Mouse (Mus musculus): Measurements from ENCODE around the gene Gm20662. TPM values are rescaled to one million over a fixed set of nuclear protein-coding genes. Genes with fewer than 3 reads are reported as not detected.
A peak's percentile ranks its signal among the peaks of the same experiment; 100 is the strongest.

Gm20662 gene
- 0.98 TPM in 2 replicates for polyA plus RNA-seq (2016; fragmentation: Nextera tagmentation; extraction: Ambion mirVana)

DNA sequence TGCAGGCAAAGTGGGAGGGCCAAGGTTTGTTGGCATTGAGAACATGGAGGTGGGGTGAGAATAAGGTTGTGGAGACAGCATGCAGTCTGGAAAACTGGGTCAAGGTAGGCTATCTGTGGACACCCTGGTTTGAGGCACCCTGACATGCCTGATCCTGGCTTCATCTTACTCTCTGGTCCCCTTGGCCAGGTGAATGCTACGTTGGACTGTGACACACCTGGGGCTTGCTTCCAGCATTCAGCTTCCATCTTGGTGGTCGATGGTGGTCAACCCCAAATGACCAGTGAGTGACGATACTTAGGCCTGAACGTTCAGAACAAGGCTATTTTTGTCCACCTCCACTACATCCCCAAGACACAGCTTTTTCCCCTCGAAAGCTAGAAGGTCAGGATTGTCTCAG lies at the start of gene Gm20662:
Gene Gm20662, plus strand, starts transcription at position 301 of the 400 bp plus-strand sequence.
- no peak for ATAC-seq (ENCODE audit: low FRiP score, low read depth)
- Histone ChIP-seq H3K9ac (replicated peaks) (no peak within 1 kb of the TSS), H3K4me3 (no peak within 1 kb of the TSS), H3K9me3 (no peaks in the 10 kb centered on the region), H3K4me1 (no peaks in the 10 kb centered on the region), H3K4me2 (replicated peaks) (no peak within 1 kb of the TSS), H3K36me3 (no peaks in the 10 kb centered on the region), H3K27me3 (no peaks in the 10 kb centered on the region; the same call in 1 of the 2 replicates), H3K27ac (replicated peaks) (no peak within 1 kb of the TSS)
- WGBS, result 87% methylated on average over 5 of the region's 5 CpGs

DNA sequence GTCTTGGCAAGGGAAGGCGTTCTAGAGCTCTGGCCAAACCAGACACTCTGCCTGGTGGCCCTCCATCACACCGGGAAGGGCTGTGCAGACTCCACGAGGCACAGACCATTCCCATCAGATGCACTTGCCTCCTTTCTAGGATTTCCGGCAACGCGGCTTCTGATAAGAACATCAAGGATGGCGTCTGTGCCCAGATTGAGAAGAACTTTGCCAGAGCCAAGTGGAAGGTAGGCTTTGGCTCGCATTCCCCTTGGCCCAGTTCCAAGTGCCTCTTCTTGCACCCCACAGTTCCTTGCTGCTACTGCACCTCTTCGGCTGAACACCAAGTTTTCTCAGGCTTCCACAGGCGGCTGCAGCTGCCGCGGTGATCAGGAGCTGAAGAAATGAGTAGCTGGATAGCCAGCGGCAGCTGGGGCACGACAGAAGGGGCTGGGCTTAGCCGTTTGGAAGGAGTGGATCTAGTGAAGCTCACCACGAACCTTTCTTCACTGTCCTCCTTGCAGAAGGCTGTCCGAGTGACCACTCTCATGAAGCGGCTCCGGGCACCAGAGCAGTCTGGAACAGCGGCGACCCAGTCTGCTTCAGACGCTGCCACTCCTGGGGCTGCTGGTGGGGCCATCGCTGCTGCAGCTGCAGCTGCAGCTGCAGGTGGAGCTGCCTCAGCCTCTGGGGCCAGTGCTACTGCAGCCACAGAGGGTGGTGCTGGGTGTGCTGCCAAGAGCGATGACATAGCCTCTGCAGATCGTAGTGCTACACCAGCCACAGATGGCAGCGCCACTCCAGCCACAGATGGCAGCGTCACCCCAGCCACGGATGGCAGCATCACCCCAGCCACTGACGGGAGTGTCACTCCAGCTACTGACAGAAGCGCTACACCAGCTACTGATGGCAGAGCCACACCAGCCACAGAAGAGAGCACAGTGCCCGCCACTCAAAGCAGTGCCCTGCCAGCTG lies 48.6 kb upstream of the Gm20662 start:
- Histone ChIP-seq H3K4me3 (no peak overlapping the region), H3K4me1 (peaks cover 15% of the 10 kb centered on the region), H3K36me3 (peaks cover 6% of the 10 kb centered on the region; the same call in 1 of the 2 replicates), H3K27me3 (no peaks in the 10 kb centered on the region), H3K4me2 (replicated peaks) (no peak overlapping the region), H3K9ac (replicated peaks) (no peak overlapping the region), H3K27ac (replicated peaks) (no peak overlapping the region), H3K9me3 (no peaks in the 10 kb centered on the region)
- WGBS, result 91% methylated on average over 31 of the region's 31 CpGs
- ATAC-seq (ENCODE audit: low FRiP score, low read depth), result no peak

DNA sequence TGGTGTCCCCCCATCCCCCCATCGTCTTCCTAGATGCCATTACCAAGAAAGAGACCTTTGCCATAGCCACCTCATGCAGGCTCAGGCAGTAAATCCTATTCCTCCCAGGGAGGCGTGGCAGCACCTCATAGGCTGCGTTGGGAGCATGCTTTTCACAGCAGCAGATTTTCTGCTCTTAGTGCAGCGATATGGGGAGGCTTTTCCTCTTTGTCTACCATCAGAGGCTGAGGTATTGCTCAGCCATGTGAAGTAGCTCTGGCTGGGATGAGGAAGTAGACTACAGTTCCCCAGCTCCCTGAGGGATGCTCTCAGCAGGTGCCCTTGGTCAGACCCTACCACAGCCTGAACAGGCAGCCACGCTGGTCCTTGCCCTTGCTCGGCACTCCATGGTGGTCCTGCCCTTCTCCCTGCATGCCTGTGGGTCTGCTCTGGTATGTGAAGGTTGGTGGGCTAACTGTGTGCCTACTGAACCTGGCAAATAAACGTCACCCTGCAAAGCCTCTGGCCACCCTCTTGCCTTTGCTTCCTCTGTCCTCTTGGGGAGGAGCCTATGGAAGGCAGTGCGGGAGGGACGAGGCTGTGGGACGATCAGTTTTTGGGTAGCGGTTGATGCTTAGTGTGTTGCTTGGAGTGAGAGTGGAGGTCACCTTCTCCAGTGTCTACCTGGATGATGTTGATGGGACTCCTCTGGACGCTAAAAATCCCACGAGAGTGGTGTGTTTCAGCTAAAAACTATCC lies 46.8 kb upstream of the Gm20662 start:
- Histone ChIP-seq H3K4me3 (no peak overlapping the region), H3K4me2 (replicated peaks) (no peak overlapping the region), H3K27ac (replicated peaks) (no peak overlapping the region), H3K36me3 (peaks cover 6% of the 10 kb centered on the region; the same call in 1 of the 2 replicates), H3K4me1 (peaks cover 15% of the 10 kb centered on the region), H3K9me3 (no peaks in the 10 kb centered on the region), H3K27me3 (no peaks in the 10 kb centered on the region), H3K9ac (replicated peaks) (no peak overlapping the region)
- 81% methylated on average over 13 of the region's 13 CpGs for WGBS
- no peak for ATAC-seq (ENCODE audit: low FRiP score, low read depth)

DNA sequence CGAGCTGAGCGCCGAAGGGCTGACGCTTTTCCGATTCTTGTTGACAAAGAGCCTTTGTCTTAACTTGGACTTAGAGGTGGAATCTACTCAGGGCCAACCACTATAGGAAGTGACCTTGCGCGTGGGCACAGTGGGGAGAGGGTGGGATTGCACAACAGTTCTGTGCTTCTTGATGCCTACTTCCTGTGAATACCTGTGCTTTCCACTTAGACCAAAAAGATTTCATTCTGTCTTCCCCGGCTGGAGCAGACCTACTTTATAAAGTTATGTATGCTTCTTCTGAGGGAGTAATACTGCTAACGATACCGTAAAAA lies 46.3 kb upstream of the Gm20662 start, which contains the start of gene Traip:
Gene Traip, plus strand, starts transcription at position 215 of the 314 bp plus-strand sequence.
- Histone ChIP-seq H3K9ac (replicated peaks) (peak within 1 kb of the TSS; percentile 64), H3K9me3 (no peaks in the 10 kb centered on the region), H3K4me2 (replicated peaks) (peak within 1 kb of the TSS; percentile 88), H3K4me1 (peaks cover 15% of the 10 kb centered on the region), H3K27me3 (no peaks in the 10 kb centered on the region), H3K4me3 (peak within 1 kb of the TSS; percentile 70), H3K27ac (replicated peaks) (peak within 1 kb of the TSS; percentile 86), H3K36me3 (peaks cover 6% of the 10 kb centered on the region; the same call in 1 of the 2 replicates)
- 92% methylated on average over 10 of the region's 10 CpGs for WGBS
- ATAC-seq (ENCODE audit: low FRiP score, low read depth), result no peak

DNA sequence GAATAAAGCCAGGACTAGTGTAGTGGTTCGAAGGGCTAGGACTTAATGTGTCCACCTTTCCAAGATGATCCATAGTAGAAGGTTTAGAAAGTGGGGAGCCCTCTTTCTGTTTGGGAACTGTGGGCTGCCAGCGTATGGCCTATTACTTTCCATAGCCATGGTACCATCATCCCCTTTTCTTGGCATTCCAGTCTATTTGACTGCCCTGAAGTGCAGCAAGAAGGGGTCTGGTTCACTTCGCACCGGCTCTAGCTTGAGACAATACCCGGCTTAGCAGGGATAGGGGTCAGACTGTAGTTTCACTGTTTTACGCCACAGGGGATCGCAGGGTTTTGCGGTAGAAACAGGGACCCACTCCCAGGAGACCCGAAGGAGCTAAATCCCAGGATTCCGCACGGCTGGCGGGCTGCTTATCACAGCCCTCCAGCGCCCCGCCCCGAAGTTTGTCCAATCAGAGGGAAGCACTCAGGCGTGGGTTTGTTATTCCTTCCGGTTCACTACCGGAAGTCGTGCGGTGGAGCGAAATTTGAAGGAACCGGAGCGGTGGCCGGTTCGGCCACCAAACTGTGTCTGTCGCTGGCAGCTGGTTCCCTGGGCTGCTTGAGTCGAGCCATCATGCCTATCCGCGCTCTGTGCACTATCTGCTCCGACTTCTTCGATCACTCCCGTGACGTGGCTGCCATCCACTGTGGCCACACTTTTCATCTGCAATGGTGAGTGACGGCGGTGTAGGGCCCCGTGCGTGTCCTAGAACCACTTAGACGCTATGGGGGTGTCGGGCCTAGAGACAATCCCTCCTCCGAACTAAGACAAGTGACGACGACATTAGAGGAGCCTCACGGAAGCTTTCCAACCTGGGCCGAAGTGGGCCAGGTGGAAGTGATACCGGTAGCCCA lies 45.4 kb upstream of the Gm20662 start:
- peak overlapping the region; percentile 70 for H3K4me3 ChIP-seq
- peaks cover 15% of the 10 kb centered on the region for H3K4me1 ChIP-seq
- no peaks in the 10 kb centered on the region for H3K9me3 ChIP-seq
- peak; percentile 95 for ATAC-seq (ENCODE audit: low FRiP score, low read depth)
- peak overlapping the region; percentile 64 for H3K9ac ChIP-seq (replicated peaks)
- no peaks in the 10 kb centered on the region for H3K27me3 ChIP-seq
- peak overlapping the region; percentile 88 for H3K4me2 ChIP-seq (replicated peaks)
- H3K36me3 ChIP-seq, result peaks cover 6% of the 10 kb centered on the region; the same call in 1 of the 2 replicates
- WGBS, result 16% methylated on average over 45 of the region's 45 CpGs
- H3K27ac ChIP-seq (replicated peaks), result peak overlapping the region; percentile 86

DNA sequence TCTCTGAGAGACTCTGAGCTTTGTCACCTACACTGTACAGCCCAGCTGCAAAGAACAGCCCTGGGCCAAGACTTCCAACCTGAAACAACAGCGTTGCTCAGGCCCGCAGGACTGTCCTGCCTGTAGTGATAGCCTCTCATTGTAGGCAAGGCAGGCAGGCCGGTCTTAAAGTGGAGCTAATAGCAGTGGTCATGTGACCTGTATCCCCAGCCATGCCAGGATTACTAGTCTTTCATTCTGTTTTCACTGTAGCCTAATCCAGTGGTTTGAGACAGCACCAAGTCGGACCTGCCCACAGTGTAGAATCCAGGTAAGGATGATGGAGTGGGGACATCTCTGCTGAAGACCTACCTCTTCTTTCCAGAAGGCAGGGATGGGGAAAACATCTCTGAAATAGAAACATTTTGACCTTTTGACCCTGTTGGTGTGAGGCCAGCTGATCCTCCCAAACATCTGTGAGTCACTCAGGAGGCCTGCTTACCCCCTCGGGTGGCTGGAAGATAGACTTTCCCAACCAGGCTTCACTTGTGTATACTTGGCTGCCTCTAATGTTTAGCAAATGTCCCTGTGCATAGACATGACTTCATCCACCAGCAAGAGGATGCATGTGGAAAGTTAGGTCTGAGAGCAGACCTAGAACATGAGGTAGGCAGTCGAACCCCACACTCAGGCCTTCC lies 40.4 kb upstream of the Gm20662 start:
- Histone ChIP-seq H3K4me1 (peaks cover 11% of the 10 kb centered on the region), H3K27me3 (no peaks in the 10 kb centered on the region), H3K36me3 (peaks cover 35% of the 10 kb centered on the region), H3K9me3 (no peaks in the 10 kb centered on the region), H3K4me3 (no peak overlapping the region), H3K27ac (replicated peaks) (no peak overlapping the region), H3K4me2 (replicated peaks) (no peak overlapping the region), H3K9ac (replicated peaks) (no peak overlapping the region)
- ATAC-seq (ENCODE audit: low FRiP score, low read depth), result no peak
- 82% methylated on average over 6 of the region's 6 CpGs for WGBS

DNA sequence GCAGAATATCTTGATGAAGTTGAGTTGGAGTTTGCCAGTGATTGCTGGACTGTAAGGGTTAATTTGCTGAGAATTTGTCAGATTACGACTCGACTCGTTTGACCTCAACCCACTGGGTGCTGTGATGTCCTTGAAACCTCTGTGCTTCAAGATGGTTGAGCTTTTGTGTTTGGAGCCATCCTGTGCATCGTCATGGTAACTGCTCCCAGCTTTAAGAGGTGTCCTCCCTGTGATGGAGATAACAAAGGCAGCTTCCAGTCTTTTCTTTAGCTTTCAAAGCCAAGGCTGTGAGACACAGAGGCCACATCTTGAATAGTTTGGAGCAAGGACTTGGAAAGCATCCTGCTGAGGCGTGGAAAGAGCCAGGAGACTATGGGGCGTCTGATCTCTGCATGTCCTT lies 39.0 kb upstream of the Gm20662 start:
- Histone ChIP-seq H3K27ac (replicated peaks) (no peak overlapping the region), H3K9me3 (no peaks in the 10 kb centered on the region), H3K4me3 (no peak overlapping the region), H3K9ac (replicated peaks) (no peak overlapping the region), H3K36me3 (peaks cover 44% of the 10 kb centered on the region), H3K4me2 (replicated peaks) (no peak overlapping the region), H3K4me1 (peaks cover 10% of the 10 kb centered on the region), H3K27me3 (no peaks in the 10 kb centered on the region)
- no peak for ATAC-seq (ENCODE audit: low FRiP score, low read depth)
- 22% methylated on average over 6 of the region's 6 CpGs for WGBS

DNA sequence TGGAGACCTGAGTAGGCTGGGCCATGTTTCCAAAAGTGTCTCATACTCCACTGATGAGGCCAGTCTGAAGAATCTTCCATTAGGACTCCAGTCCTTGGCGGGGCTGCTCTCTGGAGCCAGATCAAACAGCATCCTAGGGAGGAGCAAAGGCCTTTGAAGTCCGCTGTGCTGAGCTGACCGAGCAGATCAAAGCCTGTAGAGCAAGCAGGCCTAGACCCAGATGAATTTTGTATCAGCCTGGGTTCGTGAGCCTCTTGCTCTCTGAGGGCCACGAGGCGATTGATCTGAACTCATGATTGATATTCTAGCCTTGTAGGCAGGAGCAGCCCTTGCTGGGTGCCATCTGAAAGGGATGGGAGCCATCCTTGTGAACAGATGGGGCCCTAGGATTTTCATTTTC lies 36.3 kb upstream of the Gm20662 start:
- Histone ChIP-seq H3K36me3 (peaks cover 47% of the 10 kb centered on the region), H3K4me2 (replicated peaks) (no peak overlapping the region)
- ATAC-seq (ENCODE audit: low FRiP score, low read depth), result no peak

DNA sequence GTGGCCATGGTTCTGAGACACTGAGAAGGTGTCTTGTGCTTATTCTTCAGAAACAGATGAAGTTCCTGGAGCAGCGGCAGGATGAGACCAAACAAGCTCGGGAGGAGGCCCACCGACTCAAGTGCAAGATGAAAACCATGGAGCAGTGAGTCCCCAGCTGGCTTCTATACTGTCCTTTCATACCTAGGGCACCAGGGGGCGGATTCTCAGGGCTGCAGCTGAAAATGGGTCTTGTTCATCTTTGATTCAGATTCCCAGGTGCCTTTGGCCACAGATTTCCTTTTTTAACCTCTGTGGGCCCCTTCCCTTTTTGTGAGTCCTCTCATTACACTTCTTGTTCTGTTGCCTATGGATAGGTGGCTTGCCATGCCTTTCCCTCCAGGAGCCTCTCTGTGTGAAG lies 35.2 kb upstream of the Gm20662 start:
- 80% methylated on average over 4 of the region's 4 CpGs for WGBS
- peak overlapping the region; percentile 65 for H3K27ac ChIP-seq (replicated peaks)
- H3K36me3 ChIP-seq, result peaks cover 53% of the 10 kb centered on the region
- ATAC-seq (ENCODE audit: low FRiP score, low read depth), result no peak
- peaks cover 10% of the 10 kb centered on the region for H3K4me1 ChIP-seq
- no peaks in the 10 kb centered on the region for H3K27me3 ChIP-seq
- H3K9ac ChIP-seq (replicated peaks), result no peak overlapping the region
- no peak overlapping the region for H3K4me2 ChIP-seq (replicated peaks)
- H3K9me3 ChIP-seq, result no peaks in the 10 kb centered on the region
- no peak overlapping the region for H3K4me3 ChIP-seq

More for the DNA sequence above, 36.3 kb upstream of the Gm20662 start:
- Histone ChIP-seq H3K4me3 (no peak overlapping the region), H3K4me1 (peaks cover 10% of the 10 kb centered on the region), H3K27me3 (no peaks in the 10 kb centered on the region), H3K27ac (replicated peaks) (no peak overlapping the region; the same call in 1 of the 2 replicates), H3K9me3 (no peaks in the 10 kb centered on the region), H3K9ac (replicated peaks) (no peak overlapping the region)
- WGBS, result 70% methylated on average over 6 of the region's 6 CpGs

DNA sequence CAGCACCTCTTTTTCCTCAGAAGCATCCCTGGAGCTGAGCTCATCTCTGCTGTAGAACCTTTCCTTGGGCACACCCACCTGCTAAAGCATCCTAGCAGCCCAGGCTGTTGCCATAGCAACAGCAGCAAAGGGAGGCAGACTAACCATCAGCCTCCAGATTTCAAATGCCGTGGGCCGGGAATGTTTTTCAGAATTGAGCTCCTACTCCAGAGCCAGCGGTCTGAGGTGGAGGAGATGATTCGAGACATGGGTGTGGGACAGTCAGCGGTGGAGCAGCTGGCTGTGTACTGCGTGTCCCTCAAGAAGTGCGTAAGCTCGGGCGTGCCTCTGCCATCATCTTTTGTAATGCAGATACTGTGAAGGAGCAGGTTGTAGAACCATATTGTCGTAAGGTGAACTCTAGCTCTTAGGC lies 34.8 kb upstream of the Gm20662 start:
- H3K9me3 ChIP-seq, result no peaks in the 10 kb centered on the region
- H3K27me3 ChIP-seq, result no peaks in the 10 kb centered on the region
- H3K36me3 ChIP-seq, result peaks cover 55% of the 10 kb centered on the region
- ATAC-seq (ENCODE audit: low FRiP score, low read depth), result no peak
- H3K9ac ChIP-seq (replicated peaks), result no peak overlapping the region; the same call in 1 of the 2 replicates
- H3K4me1 ChIP-seq, result peaks cover 10% of the 10 kb centered on the region
- H3K4me3 ChIP-seq, result no peak overlapping the region
- peak overlapping the region; percentile 65 for H3K27ac ChIP-seq (replicated peaks)
- no peak overlapping the region for H3K4me2 ChIP-seq (replicated peaks)
- 72% methylated on average over 10 of the region's 10 CpGs for WGBS

DNA sequence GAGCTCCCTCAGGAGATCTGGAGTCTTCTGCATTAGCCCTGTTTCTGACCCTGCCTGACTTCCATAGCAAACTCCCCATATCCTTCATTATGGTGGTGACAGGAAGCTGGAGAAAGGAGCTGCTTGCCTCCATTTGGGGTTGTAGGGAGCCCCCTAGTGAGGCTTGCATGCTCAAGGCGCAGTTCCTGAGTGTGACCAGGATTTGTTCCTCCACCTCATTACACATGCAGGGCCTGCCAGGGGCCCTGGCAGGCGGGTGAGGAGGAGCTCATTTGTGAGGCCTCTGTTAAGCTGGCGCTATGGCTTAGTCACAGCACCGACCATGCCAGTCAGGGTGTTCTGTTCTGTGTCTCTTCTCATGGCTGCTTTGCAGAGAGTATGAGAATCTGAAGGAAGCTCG lies 34.3 kb upstream of the Gm20662 start:
- Histone ChIP-seq H3K27ac (replicated peaks) (peak overlapping the region; percentile 65), H3K9ac (replicated peaks) (no peak overlapping the region; the same call in 1 of the 2 replicates)

More for the DNA sequence above, 34.3 kb upstream of the Gm20662 start:
- H3K27me3 ChIP-seq, result no peaks in the 10 kb centered on the region
- peaks cover 10% of the 10 kb centered on the region for H3K4me1 ChIP-seq
- no peak overlapping the region for H3K4me3 ChIP-seq
- no peaks in the 10 kb centered on the region for H3K9me3 ChIP-seq
- 52% methylated on average over 5 of the region's 5 CpGs for WGBS
- peak; percentile 54; the same call in 1 of the 2 replicates for ATAC-seq (ENCODE audit: low FRiP score, low read depth)
- peaks cover 54% of the 10 kb centered on the region for H3K36me3 ChIP-seq
- no peak overlapping the region for H3K4me2 ChIP-seq (replicated peaks)

Measured in midbrain, embryonic 12.5 days (tissue).